Mouse (Mus musculus) CH12.LX (cell line): ENCODE data around the gene Agpat4.

ENCODE experiments used
- CTCF ChIP-seq, 2 experiments: IDR thresholded peaks in 1 of 2; conservative IDR thresholded peaks in 1 of 2; 2 replicates each; pipeline ENCODE4 v1.5.1; 2011 to 2012; ENCODE audit warnings: low read depth in 2 of 2, low read length in 2 of 2, improper control_type of control experiment in 1 of 2, inconsistent platforms in 1 of 2, mild to moderate bottlenecking in 1 of 2, moderate library complexity in 1 of 2
- ELF1 ChIP-seq: IDR thresholded peaks from 2 replicates; pipeline ENCODE4 v1.6.1; 2014; ENCODE audit warnings: low read depth, mild to moderate bottlenecking, inconsistent platforms, low read length, improper control_type of control experiment
- EP300 ChIP-seq: IDR thresholded peaks from 2 replicates; pipeline ENCODE4 v1.6.1; 2011; ENCODE audit warnings: low read length, improper control_type of control experiment
- ETS1 ChIP-seq: conservative IDR thresholded peaks from 2 replicates; pipeline ENCODE4 v1.6.1; 2012; ENCODE audit warnings: low read depth, mild to moderate bottlenecking, inconsistent platforms, low read length, improper control_type of control experiment, moderate library complexity
- GABPA ChIP-seq: IDR thresholded peaks from 2 replicates; pipeline ENCODE4 v1.6.1; 2012; ENCODE audit warnings: low read depth, low read length, improper control_type of control experiment, inconsistent platforms; ENCODE audit not compliant: insufficient replicate concordance
- HCFC1 ChIP-seq: IDR thresholded peaks from 2 replicates; pipeline ENCODE4 v1.6.1; 2012; ENCODE audit warnings: low read depth, mild to moderate bottlenecking, inconsistent platforms, low read length, improper control_type of control experiment
- MEF2A ChIP-seq: IDR thresholded peaks from 2 replicates; pipeline ENCODE4 v1.6.1; 2014; ENCODE audit warnings: low read depth, mild to moderate bottlenecking, inconsistent platforms, low read length, improper control_type of control experiment, borderline replicate concordance
- MYC ChIP-seq: IDR thresholded peaks from 2 replicates; pipeline ENCODE4 v1.6.1; 2011; ENCODE audit warnings: low read depth, mild to moderate bottlenecking, improper control_type of control experiment, low read length
- NRF1 ChIP-seq: IDR thresholded peaks from 2 replicates; pipeline ENCODE4 v1.6.1; 2014; ENCODE audit warnings: low read depth, mild to moderate bottlenecking, inconsistent platforms, low read length, improper control_type of control experiment, moderate library complexity
- PAX5 ChIP-seq: IDR thresholded peaks from 2 replicates; pipeline ENCODE4 v1.6.1; 2012; ENCODE audit warnings: low read length, inconsistent platforms, mixed read lengths
- POLR2A ChIP-seq: IDR thresholded peaks from 2 replicates; pipeline ENCODE4 v1.6.1; 2011; ENCODE audit warnings: low read depth, mild to moderate bottlenecking, improper control_type of control experiment, low read length
- RAD21 ChIP-seq: IDR thresholded peaks from 2 replicates; pipeline ENCODE4 v1.6.1; 2011; ENCODE audit warnings: low read depth, mild to moderate bottlenecking, low read length, improper control_type of control experiment, moderate library complexity
- TBP ChIP-seq: conservative IDR thresholded peaks from 2 replicates; pipeline ENCODE4 v1.6.1; 2011; ENCODE audit warnings: low read depth, low read length, improper control_type of control experiment
- USF1 ChIP-seq: IDR thresholded peaks from 2 replicates; pipeline ENCODE4 v1.6.1; 2014; ENCODE audit warnings: low read depth, mild to moderate bottlenecking, inconsistent platforms, low read length, improper control_type of control experiment

GRCm38 (mm10) chr17:12216224-12216623 is 97.7 kb downstream of the Agpat4 start:
- TF ChIP-seq CTCF (conservative IDR thresholded peaks at IDR 0.05 in 1 of 2, IDR thresholded peaks at IDR 0.05 in 1 of 2; ENCODE audit: low read depth in 2 of 2, low read length in 2 of 2) (no peak), TBP (no peak), MEF2A (no peak), GABPA (no peak), POLR2A (no peak), USF1 (no peak), HCFC1 (no peak), NRF1 (no peak), ELF1 (no peak), RAD21 (no peak), MYC (no peak), EP300 (no peak), ETS1 (no peak), PAX5 (no peak)
